Mouse (Mus musculus) left cerebral cortex, adult 2 months (tissue): ENCODE results near the gene Zfp428. TPM values are rescaled to one million over a fixed set of nuclear protein-coding genes. Genes with fewer than 3 reads are reported as not detected.
A peak's percentile ranks its signal among the peaks of the same experiment; 100 is the strongest.

Source experiments
- DNase-seq, 2 experiments: peaks; one replicate each; pipeline ENCODE4 v3.0.0; 2021 to 2022; ENCODE audit warnings: low spot score in 2 of 2, mixed read lengths in 1 of 2; ENCODE audit errors: extremely low spot score in 1 of 2
- H3K27ac ChIP-seq: fragments of 200-600 bp; 2 replicates; pipeline ENCODE4 v1.8.1; 2022
- H3K4me3 ChIP-seq: fragments of 200-600 bp; 2 replicates; pipeline ENCODE4 v1.8.1; 2022
- CTCF ChIP-seq: fragments of 200-600 bp; IDR thresholded peaks from 2 replicates; pipeline ENCODE4 v1.8.1; 2022; ENCODE audit warnings: antibody characterized with exemption, mild to moderate bottlenecking, moderate library complexity
- intact Hi-C: fragments of 180-260 bp; cut with DNase I; formaldehyde crosslinking; loops from one replicate; pipeline ENCODE4 v1.15.1; 2025
- total RNA-seq, 2 experiments: library from RNA; stranded (reverse); gene quantifications; 2 replicates each; pipeline ENCODE4 v1.2.3; 2021

The Zfp428 gene
- total RNA-seq, 2 experiments from 2014 or later = 45.9 to 46.0 TPM

DNA sequence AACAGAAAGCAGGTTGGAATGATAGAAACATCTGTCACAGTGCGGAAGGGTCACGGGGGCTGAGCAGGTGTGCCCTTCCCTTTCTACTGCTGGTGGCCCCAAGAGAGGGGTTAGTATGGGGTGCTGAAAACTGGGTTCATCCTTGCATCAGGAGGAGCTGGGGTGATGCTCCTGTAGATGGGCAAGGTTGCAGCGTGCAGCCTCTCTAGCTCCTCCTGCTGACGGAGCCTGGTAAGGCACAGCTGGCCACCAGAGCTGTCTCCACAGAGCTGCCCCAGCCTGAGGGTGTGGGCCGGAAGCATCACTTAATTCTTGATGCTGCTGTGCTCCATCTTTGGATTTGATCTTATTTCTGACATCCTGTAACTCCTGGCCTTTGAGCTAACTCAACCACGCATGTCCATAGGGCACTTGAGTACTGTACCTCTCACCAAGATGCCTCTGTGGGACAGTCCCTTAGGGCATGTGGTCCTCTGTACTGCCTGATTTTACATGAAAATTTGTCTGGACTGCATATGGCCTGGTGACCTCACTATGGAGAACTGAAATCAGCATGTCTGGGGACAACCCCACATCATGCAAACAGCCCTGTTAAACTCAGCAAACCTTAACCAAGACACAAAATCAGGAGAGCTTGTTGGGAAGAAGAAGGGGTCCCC lies 57.9 kb downstream of the Zfp428 start:
- TF ChIP-seq CTCF = peak; percentile 80
- no peak overlapping the region for H3K27ac ChIP-seq
- no peak overlapping the region for H3K4me3 ChIP-seq
- peak; percentile 52 to 77 for DNase-seq
- intact Hi-C loops = no loop called here

Other genes starting within 250 kb of the Zfp428 start
- gene Zfp93, start 236.6 kb upstream of the Zfp428 start, total RNA-seq = 10 to 100 TPM; 12.8 to 18.3 TPM
- 10 to 100 TPM; 19.4 to 21.5 TPM for gene Zfp61, start 205.8 kb upstream of the Zfp428 start, total RNA-seq
- 10 to 100 TPM; 14.0 to 14.5 TPM for gene Zfp94, start 190.3 kb upstream of the Zfp428 start, total RNA-seq
- gene Tescl, start 173.1 kb upstream of the Zfp428 start, total RNA-seq = not detected
- not detected for gene Lypd5, start 157.8 kb upstream of the Zfp428 start, total RNA-seq
- under 1 TPM; 0.19 to 0.45 TPM for gene Kcnn4, start 136.7 kb upstream of the Zfp428 start, total RNA-seq
- gene Smg9, start 107.4 kb upstream of the Zfp428 start, total RNA-seq = 10 to 100 TPM; 43.7 to 47.5 TPM
- under 1 TPM in 1 of 2 experiments, not detected in 1; 0.77 TPM for gene Irgc1, start 54.7 kb upstream of the Zfp428 start, total RNA-seq
- 1 to 10 TPM; 1.0 to 1.1 TPM for gene Plaur, start 44.5 kb upstream of the Zfp428 start, total RNA-seq
- 100 to 1,000 TPM; 213 to 219 TPM for gene Cadm4, start 25.0 kb upstream of the Zfp428 start, total RNA-seq
- gene AC161166.1, start 5.4 kb downstream of the Zfp428 start, total RNA-seq = not detected
- 10 to 100 TPM; 81.6 to 84.3 TPM for gene Irgq, start 23.7 kb downstream of the Zfp428 start, total RNA-seq
- gene Pinlyp, start 39.1 kb downstream of the Zfp428 start, total RNA-seq = not detected
- gene Xrcc1, start 39.3 kb downstream of the Zfp428 start, total RNA-seq = 10 to 100 TPM; 32.8 to 39.5 TPM
- 10 to 100 TPM; 14.4 to 14.6 TPM for gene Ethe1, start 80.5 kb downstream of the Zfp428 start, total RNA-seq
- 1 to 10 TPM; 6.8 to 6.9 TPM for gene Zfp575, start 80.6 kb downstream of the Zfp428 start, total RNA-seq
- gene Phldb3, start 103.8 kb downstream of the Zfp428 start, total RNA-seq = not detected
- under 1 TPM; 0.20 to 0.63 TPM for gene Lypd3, start 129.5 kb downstream of the Zfp428 start, total RNA-seq
- not detected for gene Tex101, start 169.7 kb downstream of the Zfp428 start, total RNA-seq
- not detected for gene BC049730, start 202.2 kb downstream of the Zfp428 start, total RNA-seq
- gene Gm4763, start 219.9 kb downstream of the Zfp428 start, total RNA-seq = not detected